Mouse (Mus musculus): ENCODE measurements around the gene Pbx1. TPM values are rescaled to one million over a fixed set of nuclear protein-coding genes. Genes with fewer than 3 reads are reported as not detected.

The Pbx1 gene
- polyA plus RNA-seq, 1 experiment from 2014 or later = 2.0 TPM

GRCm38 (mm10) chr1:168403529-168403928 is 28.5 kb downstream of the Pbx1 start:
- Histone ChIP-seq H3K27ac (replicated peaks) (no peak overlapping the region), H3K4me1 (replicated peaks) (no peaks in the 10 kb centered on the region), H3K9ac (no peak overlapping the region), H3K36me3 (replicated peaks) (no peaks in the 10 kb centered on the region), H3K9me3 (replicated peaks) (no peaks in the 10 kb centered on the region), H3K27me3 (no peaks in the 10 kb centered on the region), H3K4me2 (no peak overlapping the region), H3K4me3 (replicated peaks) (no peak overlapping the region)
- no peak for ATAC-seq (ENCODE audit: insufficient read depth)
- WGBS (ENCODE audit: insufficient replicate concordance) = 75% methylated on average over 2 of the region's 2 CpGs

- no peaks in the 10 kb centered on the region for H3K4me1 ChIP-seq (replicated peaks)
- no peak overlapping the region for H3K9ac ChIP-seq
- no peak overlapping the region for H3K27ac ChIP-seq (replicated peaks)
- H3K9me3 ChIP-seq (replicated peaks) = no peaks in the 10 kb centered on the region
- no peak overlapping the region for H3K4me2 ChIP-seq
- no peak for ATAC-seq (ENCODE audit: insufficient read depth)
- H3K27me3 ChIP-seq = no peaks in the 10 kb centered on the region
- H3K4me3 ChIP-seq (replicated peaks) = no peak overlapping the region
- H3K36me3 ChIP-seq (replicated peaks) = no peaks in the 10 kb centered on the region
- WGBS (ENCODE audit: insufficient replicate concordance) = 63% methylated on average over 7 of the region's 7 CpGs
Measured at GRCm38 (mm10) chr1:168402683-168403082, 29.4 kb downstream of the Pbx1 start.

GRCm38 (mm10) chr1:168395523-168396159 is 36.4 kb downstream of the Pbx1 start:
- Histone ChIP-seq H3K27ac (replicated peaks) (no peak overlapping the region), H3K4me2 (no peak overlapping the region), H3K4me3 (replicated peaks) (no peak overlapping the region), H3K9me3 (replicated peaks) (no peaks in the 10 kb centered on the region), H3K27me3 (no peaks in the 10 kb centered on the region), H3K9ac (no peak overlapping the region), H3K4me1 (replicated peaks) (no peaks in the 10 kb centered on the region), H3K36me3 (replicated peaks) (no peaks in the 10 kb centered on the region)
- ATAC-seq (ENCODE audit: insufficient read depth) = no peak
- WGBS (ENCODE audit: insufficient replicate concordance) = 56% methylated on average over 3 of the region's 3 CpGs

- ATAC-seq (ENCODE audit: insufficient read depth) = no peak
- Histone ChIP-seq H3K4me1 (replicated peaks) (no peaks in the 10 kb centered on the region), H3K27me3 (no peaks in the 10 kb centered on the region), H3K9ac (no peak overlapping the region), H3K4me2 (no peak overlapping the region), H3K27ac (replicated peaks) (no peak overlapping the region), H3K4me3 (replicated peaks) (no peak overlapping the region), H3K9me3 (replicated peaks) (no peaks in the 10 kb centered on the region), H3K36me3 (replicated peaks) (no peaks in the 10 kb centered on the region)
- 73% methylated on average over 6 of the region's 6 CpGs for whole genome bisulfite sequencing (ENCODE audit: insufficient replicate concordance)
Measured at GRCm38 (mm10) chr1:168394535-168394934, 37.5 kb downstream of the Pbx1 start.

- no peaks in the 10 kb centered on the region for H3K9me3 ChIP-seq (replicated peaks)
- H3K4me1 ChIP-seq (replicated peaks) = no peaks in the 10 kb centered on the region
- H3K27ac ChIP-seq (replicated peaks) = no peak overlapping the region
- H3K4me3 ChIP-seq (replicated peaks) = no peak overlapping the region
- H3K36me3 ChIP-seq (replicated peaks) = no peaks in the 10 kb centered on the region
- no peaks in the 10 kb centered on the region for H3K27me3 ChIP-seq
- no peak overlapping the region for H3K9ac ChIP-seq
- no peak for ATAC-seq (ENCODE audit: insufficient read depth)
- 49% methylated on average over 4 of the region's 4 CpGs for WGBS (ENCODE audit: insufficient replicate concordance)
- H3K4me2 ChIP-seq = no peak overlapping the region
Measured at GRCm38 (mm10) chr1:168393456-168393855, 38.6 kb downstream of the Pbx1 start.

- no peak overlapping the region for H3K9ac ChIP-seq
- no peaks in the 10 kb centered on the region for H3K9me3 ChIP-seq (replicated peaks)
- H3K4me1 ChIP-seq (replicated peaks) = no peaks in the 10 kb centered on the region
- no peaks in the 10 kb centered on the region for H3K36me3 ChIP-seq (replicated peaks)
- H3K27ac ChIP-seq (replicated peaks) = no peak overlapping the region
- no peak overlapping the region for H3K4me3 ChIP-seq (replicated peaks)
- 65% methylated on average over 5 of the region's 5 CpGs for WGBS (ENCODE audit: insufficient replicate concordance)
- no peaks in the 10 kb centered on the region for H3K27me3 ChIP-seq
- no peak for ATAC-seq (ENCODE audit: insufficient read depth)
- H3K4me2 ChIP-seq = no peak overlapping the region
Measured at GRCm38 (mm10) chr1:168392500-168392853, 39.6 kb downstream of the Pbx1 start.

- Histone ChIP-seq H3K36me3 (replicated peaks) (no peaks in the 10 kb centered on the region), H3K27ac (replicated peaks) (no peak overlapping the region), H3K9ac (no peak overlapping the region), H3K4me3 (replicated peaks) (no peak overlapping the region), H3K27me3 (no peaks in the 10 kb centered on the region), H3K4me2 (no peak overlapping the region), H3K9me3 (replicated peaks) (no peaks in the 10 kb centered on the region), H3K4me1 (replicated peaks) (no peaks in the 10 kb centered on the region)
- no peak for ATAC-seq (ENCODE audit: insufficient read depth)
- WGBS (ENCODE audit: insufficient replicate concordance) = 61% methylated on average over 20 of the region's 20 CpGs
Measured at GRCm38 (mm10) chr1:168391617-168392499, 40.2 kb downstream of the Pbx1 start.

GRCm38 (mm10) chr1:168390748-168391147 is 41.3 kb downstream of the Pbx1 start:
- no peak for ATAC-seq (ENCODE audit: insufficient read depth)
- no peak overlapping the region for H3K4me2 ChIP-seq
- no peaks in the 10 kb centered on the region for H3K27me3 ChIP-seq
- H3K4me3 ChIP-seq (replicated peaks) = no peak overlapping the region
- H3K4me1 ChIP-seq (replicated peaks) = no peaks in the 10 kb centered on the region
- no peaks in the 10 kb centered on the region for H3K36me3 ChIP-seq (replicated peaks)
- H3K9ac ChIP-seq = no peak overlapping the region
- no peaks in the 10 kb centered on the region for H3K9me3 ChIP-seq (replicated peaks)
- no peak overlapping the region for H3K27ac ChIP-seq (replicated peaks)

GRCm38 (mm10) chr1:168386159-168386558 is 45.9 kb downstream of the Pbx1 start:
- H3K4me2 ChIP-seq = no peak overlapping the region
- 73% methylated on average over 6 of the region's 6 CpGs for WGBS (ENCODE audit: insufficient replicate concordance)
- H3K9ac ChIP-seq = no peak overlapping the region
- H3K4me1 ChIP-seq (replicated peaks) = no peaks in the 10 kb centered on the region; the same call in 1 of the 2 replicates
- H3K4me3 ChIP-seq (replicated peaks) = no peak overlapping the region
- no peaks in the 10 kb centered on the region for H3K36me3 ChIP-seq (replicated peaks)
- H3K27me3 ChIP-seq = no peaks in the 10 kb centered on the region
- H3K27ac ChIP-seq (replicated peaks) = no peak overlapping the region
- no peaks in the 10 kb centered on the region for H3K9me3 ChIP-seq (replicated peaks)
- ATAC-seq (ENCODE audit: insufficient read depth) = no peak

GRCm38 (mm10) chr1:168384594-168384955 is 47.5 kb downstream of the Pbx1 start:
- Histone ChIP-seq H3K4me1 (replicated peaks) (no peaks in the 10 kb centered on the region; the same call in 1 of the 2 replicates), H3K27me3 (no peaks in the 10 kb centered on the region), H3K27ac (replicated peaks) (no peak overlapping the region), H3K36me3 (replicated peaks) (no peaks in the 10 kb centered on the region), H3K9ac (no peak overlapping the region), H3K4me2 (no peak overlapping the region), H3K4me3 (replicated peaks) (no peak overlapping the region), H3K9me3 (replicated peaks) (no peaks in the 10 kb centered on the region)
- ATAC-seq (ENCODE audit: insufficient read depth) = no peak
- 12% methylated on average over 6 of the region's 6 CpGs for WGBS (ENCODE audit: insufficient replicate concordance)

GRCm38 (mm10) chr1:168383832-168384593 is 48.1 kb downstream of the Pbx1 start:
- 55% methylated on average over 5 of the region's 5 CpGs for WGBS (ENCODE audit: insufficient replicate concordance)
- Histone ChIP-seq H3K9ac (no peak overlapping the region), H3K36me3 (replicated peaks) (no peaks in the 10 kb centered on the region), H3K4me2 (no peak overlapping the region), H3K4me1 (replicated peaks) (no peaks in the 10 kb centered on the region; the same call in 1 of the 2 replicates), H3K4me3 (replicated peaks) (no peak overlapping the region), H3K27me3 (no peaks in the 10 kb centered on the region), H3K9me3 (replicated peaks) (no peaks in the 10 kb centered on the region), H3K27ac (replicated peaks) (no peak overlapping the region)
- no peak for ATAC-seq (ENCODE audit: insufficient read depth)
